Mouse (Mus musculus): ENCODE measurements around the gene Nccrp1.

DNA sequence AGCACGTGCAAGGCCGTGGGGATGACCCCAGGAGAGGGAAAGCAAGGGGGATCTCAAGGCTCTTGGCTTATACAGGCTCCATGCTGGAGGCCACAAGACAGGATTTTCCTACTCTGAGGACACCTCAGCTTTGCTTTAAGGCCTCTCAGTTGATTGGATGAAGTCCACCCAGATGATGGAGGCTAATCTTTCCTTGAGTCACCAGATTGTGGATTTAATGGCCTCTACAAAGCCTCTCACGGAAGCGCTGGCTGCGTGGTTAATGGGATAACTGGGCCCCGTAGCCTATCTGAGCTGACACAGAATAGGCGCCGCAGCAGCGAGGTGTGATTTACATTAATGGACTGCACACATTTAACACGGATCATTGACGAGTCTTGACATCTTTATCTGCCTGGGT lies 51.6 kb downstream of the Nccrp1 start:
- TF ChIP-seq CTCF (conservative IDR thresholded peaks at IDR 0.05; ENCODE audit: low read length) (no peak), NANOG (IDR thresholded peaks at IDR 0.05; ENCODE audit: borderline replicate concordance, low read length) (no peak)

All from E14TG2a.4 (cell line).